Mouse (Mus musculus) retina, postnatal 7 days (tissue): ENCODE results near the gene H1f0.
"Not testable (repeated sequence)": the region's sequence is repeated elsewhere in the genome, so short reads cannot be mapped to it uniquely, and the experiment has no call there.

ENCODE experiments used
- DNase-seq: peaks from one replicate; pipeline ENCODE4 v3.0.0-alpha.2; 2012; ENCODE audit warnings: low read depth, low spot score

The H1f0 gene

GRCm38 (mm10) chr15:79003079-79003478 lies 25.2 kb upstream of the H1f0 start:
- DNase-seq, result no peak

- no peak for DNase-seq
Measured at GRCm38 (mm10) chr15:79005581-79005980, 22.7 kb upstream of the H1f0 start.

GRCm38 (mm10) chr15:79006638-79007037 lies 21.6 kb upstream of the H1f0 start:
- DNase-seq, result no peak

- DNase-seq, result no peak
Measured at GRCm38 (mm10) chr15:79007059-79007458, 21.2 kb upstream of the H1f0 start.

- not testable (repeated sequence) for DNase-seq
Measured at GRCm38 (mm10) chr15:79007836-79008235, 20.4 kb upstream of the H1f0 start.

- no peak for DNase-seq
Measured at GRCm38 (mm10) chr15:79009734-79010133, 18.5 kb upstream of the H1f0 start.

- DNase-seq, result no peak
Measured at GRCm38 (mm10) chr15:79011550-79011949, 16.7 kb upstream of the H1f0 start.

GRCm38 (mm10) chr15:79013382-79013781 lies 14.9 kb upstream of the H1f0 start:
- no peak for DNase-seq

GRCm38 (mm10) chr15:79018191-79018590 lies 10.1 kb upstream of the H1f0 start:
- no peak for DNase-seq

GRCm38 (mm10) chr15:79018886-79019285 lies 9.4 kb upstream of the H1f0 start:
- no peak for DNase-seq

GRCm38 (mm10) chr15:79022671-79023230 lies 5.5 kb upstream of the H1f0 start:
- DNase-seq, result no peak

GRCm38 (mm10) chr15:79023366-79023765 lies 4.9 kb upstream of the H1f0 start:
- DNase-seq, result no peak

- no peak for DNase-seq
Measured at GRCm38 (mm10) chr15:79025687-79026308, 2.5 kb upstream of the H1f0 start.

- DNase-seq, result no peak
Measured at GRCm38 (mm10) chr15:79026511-79027290, 1.5 kb upstream of the H1f0 start.

- no peak for DNase-seq
Measured at GRCm38 (mm10) chr15:79027291-79028205, 702 bp upstream of the H1f0 start.

- DNase-seq, result no peak
Measured at GRCm38 (mm10) chr15:79028823-79029484, 704 bp downstream of the H1f0 start.

- no peak for DNase-seq
Measured at GRCm38 (mm10) chr15:79029519-79030241, 1.4 kb downstream of the H1f0 start.

GRCm38 (mm10) chr15:79030551-79031435 lies 2.5 kb downstream of the H1f0 start:
- DNase-seq, result peak; percentile 71

GRCm38 (mm10) chr15:79031908-79032307 lies 3.7 kb downstream of the H1f0 start:
- DNase-seq, result not testable (repeated sequence)

- DNase-seq, result peak; percentile 60
Measured at GRCm38 (mm10) chr15:79037913-79038328, 9.7 kb downstream of the H1f0 start.
